Mouse (Mus musculus): ENCODE results near the gene Tmem221. TPM values are rescaled to one million over a fixed set of nuclear protein-coding genes. Genes with fewer than 3 reads are reported as not detected.

The Tmem221 gene
- polyA plus RNA-seq, 1 experiment: 18.5 TPM

DNA sequence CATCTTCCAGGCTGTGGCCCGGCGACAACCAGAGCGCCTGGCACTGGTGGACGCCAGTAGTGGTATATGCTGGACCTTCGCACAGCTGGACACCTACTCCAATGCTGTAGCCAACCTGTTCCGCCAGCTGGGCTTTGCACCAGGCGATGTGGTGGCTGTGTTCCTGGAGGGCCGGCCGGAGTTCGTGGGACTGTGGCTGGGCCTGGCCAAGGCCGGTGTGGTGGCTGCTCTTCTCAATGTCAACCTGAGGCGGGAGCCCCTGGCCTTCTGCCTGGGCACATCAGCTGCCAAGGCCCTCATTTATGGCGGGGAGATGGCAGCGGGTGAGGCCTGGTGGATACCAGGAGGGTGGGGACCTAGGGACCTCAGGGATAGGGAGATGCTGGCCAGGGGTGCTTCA is 20.8 kb upstream of the Tmem221 start:
- Histone ChIP-seq H3K4me3 (replicated peaks; ENCODE audit: extremely low read depth, low read depth, low read length) (no peak overlapping the region), H3K4me1 (ENCODE audit: control insufficient read depth, insufficient read depth, low read length) (no peaks in the 10 kb centered on the region)
- TF ChIP-seq CTCF (IDR thresholded peaks at IDR 0.05; ENCODE audit: insufficient read depth, low read length) (no peak), POLR2A (IDR thresholded peaks at IDR 0.05; ENCODE audit: borderline replicate concordance, extremely low read depth, low read depth, low read length) (no peak)
- WGBS: 80% methylated on average over 14 of the region's 14 CpGs
- DNase-seq: no peak

DNA sequence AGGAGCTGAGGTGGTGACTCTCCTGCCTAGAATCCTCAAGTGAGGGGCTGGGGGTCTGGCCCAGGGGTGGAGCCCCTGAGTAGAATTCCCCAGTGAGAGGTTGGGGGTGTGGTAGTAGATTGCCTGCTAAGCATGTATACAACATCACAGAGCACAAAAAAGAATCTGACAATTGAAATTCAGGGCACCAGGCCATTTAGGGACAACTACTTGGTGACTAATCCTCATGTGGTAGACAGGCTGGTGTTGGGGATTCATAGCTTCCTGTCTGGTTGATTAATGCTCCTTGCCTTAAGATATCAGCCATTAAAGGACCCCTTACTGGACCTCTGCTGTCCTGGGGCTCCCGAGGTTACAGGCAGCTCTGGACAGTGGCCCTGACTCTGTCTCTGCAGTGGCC is 20.3 kb upstream of the Tmem221 start:
- WGBS: 74% methylated on average over 1 of the region's 1 CpGs

DNA sequence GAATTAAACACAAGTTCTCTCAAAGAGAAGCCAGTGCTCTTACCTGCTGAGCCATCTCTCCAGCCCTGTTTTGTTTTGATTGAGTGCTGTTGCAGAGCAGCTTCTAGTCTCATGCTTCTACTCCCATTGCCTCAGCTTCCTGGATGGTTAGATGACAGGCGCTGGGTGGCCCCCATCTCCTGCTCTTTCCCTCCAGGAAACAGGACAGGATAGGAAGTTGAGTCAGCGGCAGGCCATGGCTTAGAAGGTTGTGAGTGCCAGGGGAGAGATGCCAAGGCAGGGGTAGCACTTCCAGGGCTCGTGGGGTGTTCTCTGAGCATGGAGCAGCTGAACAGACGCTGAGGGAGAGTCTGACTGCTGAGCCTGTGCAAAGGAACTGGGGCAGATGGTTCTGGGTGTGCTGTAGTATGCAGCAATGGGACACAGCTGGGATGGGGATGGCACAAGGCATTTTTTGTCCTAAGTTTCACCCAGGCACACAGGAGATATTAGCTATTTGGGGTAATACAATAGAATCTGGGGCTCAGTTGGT is 19.3 kb upstream of the Tmem221 start:
- DNase-seq: no peak
- Histone ChIP-seq H3K4me3 (replicated peaks; ENCODE audit: extremely low read depth, low read depth, low read length) (no peak overlapping the region), H3K4me1 (ENCODE audit: control insufficient read depth, insufficient read depth, low read length) (no peaks in the 10 kb centered on the region)
- 47% methylated on average over 4 of the region's 4 CpGs for WGBS
- no peak for TF ChIP-seq POLR2A (IDR thresholded peaks at IDR 0.05; ENCODE audit: borderline replicate concordance, extremely low read depth, low read depth, low read length)
- no peak for TF ChIP-seq CTCF (IDR thresholded peaks at IDR 0.05; ENCODE audit: insufficient read depth, low read length)

More for the DNA sequence above, 20.3 kb upstream of the Tmem221 start:
- H3K4me3 ChIP-seq (replicated peaks; ENCODE audit: extremely low read depth, low read depth, low read length): no peak overlapping the region
- DNase-seq: no peak
- TF ChIP-seq POLR2A (IDR thresholded peaks at IDR 0.05; ENCODE audit: borderline replicate concordance, extremely low read depth, low read depth, low read length) (no peak), CTCF (IDR thresholded peaks at IDR 0.05; ENCODE audit: insufficient read depth, low read length) (no peak)
- no peaks in the 10 kb centered on the region for H3K4me1 ChIP-seq (ENCODE audit: control insufficient read depth, insufficient read depth, low read length)

DNA sequence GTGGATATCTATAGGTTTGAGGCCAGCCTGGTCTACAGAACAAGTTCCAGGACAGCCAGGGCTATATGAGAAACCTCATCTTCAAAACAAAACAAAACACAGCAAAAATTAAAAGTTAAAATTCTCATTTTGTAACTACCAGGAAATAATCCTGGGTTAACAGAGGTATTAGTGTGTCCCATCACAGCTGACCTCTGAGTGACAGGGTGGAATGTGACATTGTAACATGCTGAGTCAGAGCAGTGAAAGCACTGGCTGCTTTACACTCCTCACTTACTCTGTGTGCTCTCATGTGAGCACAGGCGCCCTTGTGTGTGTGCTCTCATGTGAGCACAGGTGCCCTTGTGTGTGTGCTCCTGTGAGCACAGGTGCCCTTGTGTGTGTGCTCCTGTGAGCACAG is 16.3 kb upstream of the Tmem221 start:
- TF ChIP-seq CTCF (IDR thresholded peaks at IDR 0.05; ENCODE audit: insufficient read depth, low read length) (no peak), POLR2A (IDR thresholded peaks at IDR 0.05; ENCODE audit: borderline replicate concordance, extremely low read depth, low read depth, low read length) (no peak)
- H3K4me1 ChIP-seq (ENCODE audit: control insufficient read depth, insufficient read depth, low read length): peaks cover 4% of the 10 kb centered on the region; the same call in 1 of the 2 replicates
- H3K4me3 ChIP-seq (replicated peaks; ENCODE audit: extremely low read depth, low read depth, low read length): no peak overlapping the region
- 52% methylated on average over 1 of the region's 1 CpGs for WGBS
- no peak for DNase-seq

DNA sequence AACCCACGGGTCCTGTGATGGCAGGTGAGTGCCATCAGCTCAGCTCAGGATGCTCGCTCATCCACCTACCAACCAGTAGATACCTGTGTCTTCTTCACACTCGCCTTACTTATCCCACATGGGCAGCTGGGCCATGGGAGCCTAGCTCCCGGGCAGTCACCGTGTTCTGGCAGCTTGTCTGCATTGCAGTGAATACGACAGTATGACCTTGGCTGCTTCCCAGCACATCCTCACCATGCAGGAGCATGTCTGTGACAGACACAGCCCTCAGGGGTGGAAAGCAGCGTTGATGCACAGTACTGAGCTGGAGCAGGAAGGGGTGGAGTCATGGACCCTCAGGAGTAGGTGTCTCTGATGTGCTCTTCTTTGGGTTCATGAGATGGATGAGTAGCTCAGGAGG is 15.8 kb upstream of the Tmem221 start:
- TF ChIP-seq CTCF (IDR thresholded peaks at IDR 0.05; ENCODE audit: insufficient read depth, low read length) (no peak), POLR2A (IDR thresholded peaks at IDR 0.05; ENCODE audit: borderline replicate concordance, extremely low read depth, low read depth, low read length) (no peak)
- Histone ChIP-seq H3K4me1 (ENCODE audit: control insufficient read depth, insufficient read depth, low read length) (peaks cover 4% of the 10 kb centered on the region; the same call in 1 of the 2 replicates), H3K4me3 (replicated peaks; ENCODE audit: extremely low read depth, low read depth, low read length) (no peak overlapping the region)
- no peak for DNase-seq
- 65% methylated on average over 7 of the region's 7 CpGs for WGBS

DNA sequence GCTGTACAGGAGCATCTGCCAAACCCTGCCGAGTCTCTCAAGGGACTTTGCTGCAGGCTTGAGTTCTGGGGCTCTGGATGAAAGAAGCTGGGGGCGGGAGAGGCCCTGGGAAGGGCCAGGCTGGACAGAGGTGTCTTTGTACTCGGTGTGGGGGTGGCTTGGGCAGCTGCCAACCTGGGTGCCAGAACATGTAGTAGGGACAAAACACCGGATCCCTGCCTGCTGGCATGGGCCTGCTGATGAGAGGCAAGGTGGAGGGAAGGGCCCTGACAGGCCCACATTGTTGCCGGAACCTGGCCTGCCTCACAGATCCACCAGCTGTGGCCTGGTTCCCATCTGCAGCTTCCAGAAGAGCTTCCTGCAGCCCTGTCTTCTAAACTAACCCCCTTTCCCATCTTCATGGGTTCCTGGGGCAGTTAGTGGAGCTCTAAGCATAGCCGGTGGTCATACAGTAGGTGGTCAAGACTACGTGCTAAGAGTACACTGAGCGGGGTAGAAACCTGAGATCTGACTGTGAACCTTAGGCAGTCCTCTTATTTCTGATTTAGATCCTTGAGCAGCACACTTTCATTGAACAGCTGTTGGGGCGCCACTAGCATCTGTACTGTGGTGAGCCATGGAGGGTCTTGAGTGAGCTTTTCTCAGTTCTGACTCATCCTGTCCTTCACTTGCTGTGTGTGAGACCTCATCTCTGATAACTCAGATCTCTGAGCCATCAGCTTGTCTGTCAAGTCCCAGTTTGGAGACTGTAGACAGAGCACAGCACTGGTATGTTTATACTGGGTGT is 14.4 kb upstream of the Tmem221 start:
- 53% methylated on average over 9 of the region's 9 CpGs for WGBS
- H3K4me3 ChIP-seq (replicated peaks; ENCODE audit: extremely low read depth, low read depth, low read length): no peak overlapping the region
- DNase-seq: no peak
- peaks cover 9% of the 10 kb centered on the region for H3K4me1 ChIP-seq (ENCODE audit: control insufficient read depth, insufficient read depth, low read length)
- TF ChIP-seq CTCF (IDR thresholded peaks at IDR 0.05; ENCODE audit: insufficient read depth, low read length) (no peak), POLR2A (IDR thresholded peaks at IDR 0.05; ENCODE audit: borderline replicate concordance, extremely low read depth, low read depth, low read length) (no peak)

DNA sequence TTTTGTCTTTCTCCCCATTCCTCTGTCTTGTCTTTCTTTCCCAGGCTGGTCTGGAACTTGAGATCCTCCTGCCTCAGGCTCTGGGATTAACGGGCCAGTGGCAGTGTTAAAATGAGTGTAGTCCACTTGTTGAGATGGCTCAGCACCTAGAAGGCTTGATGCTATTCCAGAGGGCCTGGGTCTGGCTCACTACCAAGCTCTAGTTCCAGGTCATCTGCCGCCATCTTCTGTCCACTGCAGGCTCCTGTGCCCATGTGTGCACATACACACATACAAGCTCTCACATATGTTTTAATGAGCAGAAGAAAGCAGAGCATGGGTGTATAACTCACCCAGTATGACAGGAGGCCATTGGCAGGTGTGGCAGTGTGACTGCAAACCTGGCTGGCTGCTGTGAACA is 13.4 kb upstream of the Tmem221 start:
- TF ChIP-seq CTCF (IDR thresholded peaks at IDR 0.05; ENCODE audit: insufficient read depth, low read length): no peak
- TF ChIP-seq POLR2A (IDR thresholded peaks at IDR 0.05; ENCODE audit: borderline replicate concordance, extremely low read depth, low read depth, low read length): no peak
- 82% methylated on average over 2 of the region's 2 CpGs for WGBS
- Histone ChIP-seq H3K4me3 (replicated peaks; ENCODE audit: extremely low read depth, low read depth, low read length) (no peak overlapping the region), H3K4me1 (ENCODE audit: control insufficient read depth, insufficient read depth, low read length) (peaks cover 9% of the 10 kb centered on the region)
- no peak for DNase-seq

DNA sequence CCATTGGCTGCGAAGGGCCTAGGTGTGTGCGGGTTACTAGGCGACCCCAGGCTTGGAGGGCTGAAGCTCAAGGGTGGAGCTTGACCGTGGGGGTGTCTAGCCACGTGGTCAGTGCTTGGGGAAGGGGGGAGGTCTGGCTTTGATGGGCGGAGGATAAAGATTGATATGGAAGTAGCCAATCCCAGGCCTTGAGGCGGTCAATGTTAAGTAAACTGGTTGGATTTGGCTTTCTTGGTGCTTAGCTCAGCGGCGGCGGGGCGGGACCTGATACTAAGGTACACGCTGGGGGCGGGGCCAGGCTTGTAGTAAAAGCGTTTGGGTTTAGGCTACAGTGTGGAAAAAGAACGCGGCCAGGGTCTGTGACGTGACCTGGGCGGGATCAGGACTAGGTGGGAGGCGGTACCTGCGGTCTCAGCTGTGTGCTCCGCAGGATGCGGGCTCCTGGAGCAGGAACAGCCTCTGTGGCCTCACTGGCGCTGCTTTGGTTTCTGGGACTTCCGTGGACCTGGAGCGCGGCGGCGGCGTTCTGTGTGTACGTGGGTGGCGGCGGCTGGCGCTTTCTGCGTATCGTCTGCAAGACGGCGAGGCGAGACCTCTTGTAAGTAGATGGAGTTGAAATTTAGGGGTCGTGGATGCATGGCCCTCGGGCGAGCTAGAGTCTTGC is 11.8 kb upstream of the Tmem221 start:
- WGBS: under 1% methylated on average over 41 of the region's 41 CpGs
- no peak for DNase-seq
- Histone ChIP-seq H3K4me3 (replicated peaks; ENCODE audit: extremely low read depth, low read depth, low read length) (peak overlapping the region; percentile 89), H3K4me1 (ENCODE audit: control insufficient read depth, insufficient read depth, low read length) (peaks cover 9% of the 10 kb centered on the region)
- peak; percentile 47; the same call in 1 of the 2 replicates for TF ChIP-seq POLR2A (IDR thresholded peaks at IDR 0.05; ENCODE audit: borderline replicate concordance, extremely low read depth, low read depth, low read length)
- no peak for TF ChIP-seq CTCF (IDR thresholded peaks at IDR 0.05; ENCODE audit: insufficient read depth, low read length)

DNA sequence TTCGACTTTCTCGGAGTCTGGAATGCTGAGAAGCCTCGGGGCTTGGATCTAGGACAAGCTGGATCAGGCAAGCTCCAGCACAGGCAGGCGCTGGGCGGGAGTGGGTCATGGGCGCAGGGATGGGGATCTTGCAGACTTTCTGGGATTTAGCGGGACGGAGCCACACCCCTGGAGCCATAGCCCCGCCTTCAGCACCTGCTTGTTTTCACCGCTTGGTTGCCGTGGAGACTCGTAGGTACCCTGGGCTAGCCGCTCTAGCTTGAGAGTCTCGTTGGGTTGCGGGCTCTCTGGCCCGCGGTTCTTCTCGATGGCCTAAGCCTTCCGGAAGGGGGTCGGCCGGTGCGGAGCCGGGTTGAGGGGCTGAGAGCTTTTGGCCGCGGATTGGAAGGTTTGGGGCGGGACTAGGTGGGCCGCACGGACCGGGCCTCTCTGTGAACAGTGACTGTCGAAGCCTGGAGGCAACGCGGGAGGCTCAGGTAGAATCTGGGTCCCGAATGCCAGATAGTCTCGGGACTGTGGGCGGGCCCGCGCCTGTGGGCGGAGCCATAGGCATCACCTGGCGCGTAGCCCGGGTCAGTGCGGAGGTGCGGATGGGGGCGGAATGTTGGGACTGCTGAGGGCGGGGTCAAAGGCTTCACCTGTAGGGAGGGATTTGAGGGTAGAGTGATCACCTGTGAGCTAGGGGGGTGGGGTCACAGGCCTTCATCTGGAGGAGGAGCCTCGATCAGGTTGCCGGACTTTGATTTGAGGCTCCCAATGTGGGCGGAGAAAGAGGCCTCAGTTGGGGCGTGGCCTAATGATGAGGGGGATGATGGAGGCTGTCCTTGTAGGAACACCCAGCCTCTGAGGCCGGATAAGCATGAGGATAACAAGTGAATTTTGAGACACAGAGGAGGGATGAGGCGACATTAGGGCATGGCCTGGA is 11.0 kb upstream of the Tmem221 start:
- WGBS: 5% methylated on average over 51 of the region's 51 CpGs
- Histone ChIP-seq H3K4me3 (replicated peaks; ENCODE audit: extremely low read depth, low read depth, low read length) (peak overlapping the region; percentile 89), H3K4me1 (ENCODE audit: control insufficient read depth, insufficient read depth, low read length) (peaks cover 9% of the 10 kb centered on the region)
- TF ChIP-seq POLR2A (IDR thresholded peaks at IDR 0.05; ENCODE audit: borderline replicate concordance, extremely low read depth, low read depth, low read length): peak; percentile 59; the same call in 1 of the 2 replicates
- TF ChIP-seq CTCF (IDR thresholded peaks at IDR 0.05; ENCODE audit: insufficient read depth, low read length): no peak
- peak; percentile 93 for DNase-seq

All from lung, adult 2 months (tissue).